Mouse (Mus musculus) hindbrain, postnatal 0 days (tissue): ENCODE measurements at regions not wholly inside any gene's neighbourhood (a gene's known extent, or its start where the extent isn't known, plus 50 kb on each side); places are given as distances from the start of the nearest gene placed in this dataset.

Source experiments
- ATAC-seq: fragments of 200-750 bp; cut with Nextera tagmentation; 2 replicates; pipeline ENCODE4 v1.8.0; 2017; ENCODE audit warnings: mild to moderate bottlenecking, moderate TSS enrichment, moderate library complexity
- DNase-seq: peaks from one replicate; pipeline ENCODE4 v3.0.0-alpha.2; 2015; ENCODE audit warnings: low spot score
- H3K27ac ChIP-seq: fragments of 300-500 bp; sonication (generic); 2 replicates; pipeline ENCODE4 v1.5.1; 2014; ENCODE audit warnings: mild to moderate bottlenecking
- H3K27me3 ChIP-seq: fragments of 300-500 bp; sonication (generic); 2 replicates; pipeline ENCODE4 v1.6.1; 2014; ENCODE audit warnings: low read length, mixed read lengths; ENCODE audit not compliant: insufficient read depth
- H3K36me3 ChIP-seq: fragments of 300-500 bp; sonication (generic); 2 replicates; pipeline ENCODE4 v1.6.1; 2014; ENCODE audit warnings: low read length, mixed read lengths; ENCODE audit not compliant: insufficient read depth
- H3K4me1 ChIP-seq: fragments of 300-500 bp; sonication (generic); 2 replicates; pipeline ENCODE4 v1.6.1; 2014; ENCODE audit warnings: antibody characterized with exemption, low read length, mixed read lengths; ENCODE audit not compliant: insufficient read depth
- H3K4me2 ChIP-seq: fragments of 300-500 bp; sonication (generic); 2 replicates; pipeline ENCODE4 v1.6.1; 2014; ENCODE audit warnings: low read depth, mild to moderate bottlenecking, low read length, moderate library complexity, mixed read lengths
- H3K4me3 ChIP-seq: fragments of 300-500 bp; sonication (generic); 2 replicates; pipeline ENCODE4 v1.5.1; 2014; ENCODE audit warnings: low read length
- H3K9ac ChIP-seq: fragments of 300-500 bp; sonication (generic); replicated peaks from 2 replicates; pipeline ENCODE4 v1.6.1; 2014; ENCODE audit warnings: mild to moderate bottlenecking, low read length, moderate library complexity, mixed read lengths
- H3K9me3 ChIP-seq: fragments of 300-500 bp; sonication (generic); 2 replicates; pipeline ENCODE4 v1.6.1; 2016; ENCODE audit warnings: low read length, mixed read lengths
- CTCF ChIP-seq: IDR thresholded peaks from 2 replicates; pipeline ENCODE4 v1.5.1; 2016; ENCODE audit warnings: antibody characterized with exemption, control low read depth, low read depth
- WGBS: fragments of 180-500 bp; shearing (Covaris S2); extraction: QIAGEN DNeasy Blood & Tissue Kit; methylation state at CpG from one replicate; pipeline ENCODE4 v1.1.7; 2014; 5-methylcytosine and 5-hydroxymethylcytosine counted together

- 80% methylated on average over 10 of the region's 10 CpGs for WGBS
- Histone ChIP-seq H3K36me3 (no peaks in the 10 kb centered on the region), H3K9me3 (no peaks in the 10 kb centered on the region), H3K4me1 (no peaks in the 10 kb centered on the region), H3K4me2 (no peak overlapping the region), H3K9ac (no peak overlapping the region), H3K27ac (no peak overlapping the region), H3K27me3 (no peaks in the 10 kb centered on the region), H3K4me3 (no peak overlapping the region)
- DNase-seq (no peak), ATAC-seq (no peak)
- no peak for TF ChIP-seq CTCF
Measured at GRCm38 (mm10) chr10:7289773-7290411, 77.9 kb upstream of the Cnksr3 start.

GRCm38 (mm10) chr10:7285112-7285905, 73.3 kb upstream of the Cnksr3 start:
- H3K27ac ChIP-seq: no peak overlapping the region
- 72% methylated on average over 7 of the region's 7 CpGs for WGBS
- H3K36me3 ChIP-seq: no peaks in the 10 kb centered on the region
- ATAC-seq (no peak), DNase-seq (peak; percentile 12)
- TF ChIP-seq CTCF: no peak
- no peak overlapping the region for H3K4me2 ChIP-seq
- H3K4me1 ChIP-seq: no peaks in the 10 kb centered on the region
- no peak overlapping the region for H3K4me3 ChIP-seq
- no peaks in the 10 kb centered on the region for H3K27me3 ChIP-seq
- H3K9ac ChIP-seq: no peak overlapping the region
- no peaks in the 10 kb centered on the region for H3K9me3 ChIP-seq

- no peak for TF ChIP-seq CTCF
Measured at GRCm38 (mm10) chr10:7280429-7280828, 68.4 kb upstream of the Cnksr3 start.

GRCm38 (mm10) chr10:7278820-7279219, 66.8 kb upstream of the Cnksr3 start:
- ATAC-seq (peak; percentile 40; the same call in 1 of the 2 replicates), DNase-seq (no peak)
- Histone ChIP-seq H3K27ac (no peak overlapping the region), H3K36me3 (no peaks in the 10 kb centered on the region), H3K4me1 (no peaks in the 10 kb centered on the region), H3K27me3 (no peaks in the 10 kb centered on the region), H3K9me3 (no peaks in the 10 kb centered on the region), H3K4me2 (no peak overlapping the region), H3K9ac (no peak overlapping the region), H3K4me3 (no peak overlapping the region)
- WGBS: 23% methylated on average over 5 of the region's 5 CpGs
- no peak for TF ChIP-seq CTCF

More at GRCm38 (mm10) chr10:7280429-7280828, 68.4 kb upstream of the Cnksr3 start:
- Histone ChIP-seq H3K27me3 (no peaks in the 10 kb centered on the region), H3K27ac (no peak overlapping the region), H3K4me2 (no peak overlapping the region), H3K36me3 (no peaks in the 10 kb centered on the region), H3K4me3 (no peak overlapping the region), H3K4me1 (no peaks in the 10 kb centered on the region), H3K9ac (no peak overlapping the region), H3K9me3 (no peaks in the 10 kb centered on the region)
- 89% methylated on average over 2 of the region's 2 CpGs for WGBS
- DNase-seq: no peak
- no peak for ATAC-seq

- Histone ChIP-seq H3K9ac (no peak overlapping the region), H3K9me3 (no peaks in the 10 kb centered on the region), H3K4me1 (no peaks in the 10 kb centered on the region), H3K36me3 (no peaks in the 10 kb centered on the region), H3K27me3 (no peaks in the 10 kb centered on the region), H3K27ac (no peak overlapping the region), H3K4me2 (no peak overlapping the region), H3K4me3 (no peak overlapping the region)
- no peak for DNase-seq
- TF ChIP-seq CTCF: no peak
- 85% methylated on average over 6 of the region's 6 CpGs for WGBS
- ATAC-seq: no peak
Measured at GRCm38 (mm10) chr10:7275357-7275756, 63.3 kb upstream of the Cnksr3 start.

- Histone ChIP-seq H3K4me1 (no peaks in the 10 kb centered on the region), H3K4me3 (no peak overlapping the region), H3K27me3 (no peaks in the 10 kb centered on the region), H3K4me2 (no peak overlapping the region), H3K27ac (no peak overlapping the region), H3K9me3 (no peaks in the 10 kb centered on the region), H3K36me3 (no peaks in the 10 kb centered on the region), H3K9ac (no peak overlapping the region)
- no peak for TF ChIP-seq CTCF
- 75% methylated on average over 7 of the region's 7 CpGs for WGBS
- ATAC-seq (no peak), DNase-seq (no peak)
Measured at GRCm38 (mm10) chr10:7274422-7274821, 62.4 kb upstream of the Cnksr3 start.

- Histone ChIP-seq H3K4me2 (no peak overlapping the region), H3K9ac (no peak overlapping the region), H3K4me1 (no peaks in the 10 kb centered on the region), H3K4me3 (no peak overlapping the region), H3K27me3 (no peaks in the 10 kb centered on the region), H3K27ac (no peak overlapping the region), H3K9me3 (no peaks in the 10 kb centered on the region), H3K36me3 (no peaks in the 10 kb centered on the region)
- ATAC-seq (no peak), DNase-seq (no peak)
- TF ChIP-seq CTCF: no peak
- WGBS: 77% methylated on average over 5 of the region's 5 CpGs
Measured at GRCm38 (mm10) chr10:7271156-7271555, 59.1 kb upstream of the Cnksr3 start.
